10 mouse cellular contexts compared by ENCODE assay signal in genomic region chr5:21434148-21434929, GRCm38 (mm10). TPM values are rescaled to one million over a fixed set of nuclear protein-coding genes. Genes with fewer than 3 reads are reported as not detected.
A peak's percentile ranks its signal among the peaks of the same experiment; 100 is the strongest.
DNase-seq lines count a peak whose midpoint lies in the region; ATAC-seq and TF ChIP-seq lines count a peak whose summit lies in the region.
"Had no signal": no experiment of that assay in that cellular context is flagged by ENCODE, and none has a peak within 500 bp of the region (broad histone marks: within the 10 kb centered on the region; RNA-seq: fewer than 3 reads in every experiment).

No protein-coding gene starts in this region.

- TF ChIP-seq CTCF in layer of hippocampus, adult 2 months (conservative IDR thresholded peaks at IDR 0.05), result peak; percentile 86
- no peak for TF ChIP-seq CTCF in thymus, adult 2 months (IDR thresholded peaks at IDR 0.05; ENCODE audit: borderline replicate concordance, control insufficient read depth, extremely low read depth, insufficient read depth, low read length, poor library complexity)

- no peak overlapping the region for H3K27ac ChIP-seq in layer of hippocampus, adult 2 months
- H3K27ac ChIP-seq in limb, embryonic 12.5 days, result no peak overlapping the region
- H3K27ac ChIP-seq in thymus, adult 2 months (ENCODE audit: control insufficient read depth, insufficient read depth, low read length), result no peak overlapping the region
- no peak overlapping the region for H3K27ac ChIP-seq in kidney, embryonic 15.5 days
- H3K27ac ChIP-seq: embryonic facial prominence, embryonic 13.5 days; macrophage had no signal

- no peaks in the 10 kb centered on the region for H3K9me3 ChIP-seq in limb, embryonic 12.5 days
- no peaks in the 10 kb centered on the region for H3K9me3 ChIP-seq in kidney, embryonic 15.5 days (replicated peaks)
- H3K9me3 ChIP-seq: embryonic facial prominence, embryonic 13.5 days had no signal

- 60% methylated on average over 11 of the region's 11 CpGs for WGBS in limb, embryonic 12.5 days
- WGBS in thymus, adult 2 months, result 82% methylated on average over 11 of the region's 11 CpGs
- WGBS in kidney, embryonic 15.5 days, result 63% methylated on average over 11 of the region's 11 CpGs

- no peak overlapping the region for H3K4me3 ChIP-seq in layer of hippocampus, adult 2 months
- no peak overlapping the region for H3K4me3 ChIP-seq in limb, embryonic 12.5 days (replicated peaks)
- no peak overlapping the region for H3K4me3 ChIP-seq in thymus, adult 2 months (ENCODE audit: control insufficient read depth, insufficient read depth, low read length)
- no peak overlapping the region for H3K4me3 ChIP-seq in kidney, embryonic 15.5 days (replicated peaks)
- H3K4me3 ChIP-seq: embryonic facial prominence, embryonic 13.5 days had no signal

- H3K27me3 ChIP-seq in limb, embryonic 12.5 days, result no peaks in the 10 kb centered on the region
- no peaks in the 10 kb centered on the region for H3K27me3 ChIP-seq in thymus, adult 2 months (ENCODE audit: control insufficient read depth, insufficient read depth, low read length)
- no peaks in the 10 kb centered on the region for H3K27me3 ChIP-seq in kidney, embryonic 15.5 days
- H3K27me3 ChIP-seq: embryonic facial prominence, embryonic 13.5 days had no signal

- no peak overlapping the region for H3K4me2 ChIP-seq in limb, embryonic 12.5 days
- no peak overlapping the region for H3K4me2 ChIP-seq in kidney, embryonic 15.5 days
- H3K4me2 ChIP-seq: embryonic facial prominence, embryonic 13.5 days had no signal

- peak; percentile 68; the same call in 1 of the 2 replicates for ATAC-seq in limb, embryonic 12.5 days (ENCODE audit: insufficient number of reproducible peaks, insufficient read depth, low FRiP score, low TSS enrichment, low read depth)
- ATAC-seq in kidney, embryonic 15.5 days (replicated peaks; ENCODE audit: low FRiP score), result no peak

- H3K4me1 ChIP-seq in limb, embryonic 12.5 days (replicated peaks), result 0 out of 2 replicates have a peak, but pooled peaks cover 4% of the 10 kb centered on the region
- no peaks in the 10 kb centered on the region for H3K4me1 ChIP-seq in thymus, adult 2 months (replicated peaks; ENCODE audit: control insufficient read depth, insufficient read depth, low read length)
- H3K4me1 ChIP-seq in kidney, embryonic 15.5 days, result no peaks in the 10 kb centered on the region

- no peak overlapping the region for H3K9ac ChIP-seq in limb, embryonic 12.5 days (replicated peaks)
- H3K9ac ChIP-seq in kidney, embryonic 15.5 days, result no peak overlapping the region
- H3K9ac ChIP-seq: embryonic facial prominence, embryonic 13.5 days had no signal

- peak; percentile 27 to 28 for DNase-seq in layer of hippocampus, adult 2 months (ENCODE audit: low spot score in 2 of 2)
- DNase-seq in layer of hippocampus, postnatal 36 days, result no peak
- peak; percentile 76 for DNase-seq in adipocyte (ENCODE audit: low spot score)
- peak; percentile 79 to 84 for DNase-seq in cerebellum, postnatal 25 days
- no peak for DNase-seq in spleen, postnatal 36 days (ENCODE audit: low spot score in 2 of 2)
- no peak for DNase-seq in thymus, adult 2 months

- TF ChIP-seq POLR2A in thymus, adult 2 months (IDR thresholded peaks at IDR 0.05; ENCODE audit: control insufficient read depth, extremely low read depth, insufficient read depth, low read length, poor library complexity), result no peak

- H3K36me3 ChIP-seq in limb, embryonic 12.5 days, result no peaks in the 10 kb centered on the region
- no peaks in the 10 kb centered on the region for H3K36me3 ChIP-seq in thymus, adult 2 months (ENCODE audit: control insufficient read depth, insufficient read depth, low read length)
- no peaks in the 10 kb centered on the region for H3K36me3 ChIP-seq in kidney, embryonic 15.5 days
- H3K36me3 ChIP-seq: embryonic facial prominence, embryonic 13.5 days had no signal

RNA-seq across cellular contexts. Expression of gene Fam185a, which starts 9.6 kb away (rescaled TPM):
- 10 to 100 TPM; 12.1 to 13.2 TPM for total RNA-seq in layer of hippocampus, adult 2 months (2021)
- 10 to 100 TPM; 12.3 to 13.2 TPM for total RNA-seq in layer of hippocampus, postnatal 36 days (2021)
- 5.5 and 5.7 TPM in 2 replicates for polyA plus RNA-seq in limb, embryonic 12.5 days (2016; fragmentation: Nextera tagmentation; extraction: Ambion mirVana)
- polyA plus RNA-seq in thymus, adult 2 months (2012; rRNA removed), result 1.7 and 1.8 TPM in 2 replicates
- polyA plus RNA-seq in kidney, embryonic 15.5 days (2015; fragmentation: Nextera tagmentation; extraction: Ambion mirVana), result 6.2 and 6.4 TPM in 2 replicates

RNA-seq across cellular contexts. Expression of gene Ccdc146, which starts 9.9 kb away (rescaled TPM):
- total RNA-seq in layer of hippocampus, adult 2 months (2021), result under 1 TPM; 0.20 to 0.28 TPM
- total RNA-seq in layer of hippocampus, postnatal 36 days (2021), result under 1 TPM; 0.15 to 0.51 TPM
- polyA plus RNA-seq in limb, embryonic 12.5 days (2016; fragmentation: Nextera tagmentation; extraction: Ambion mirVana), result 0.06 TPM in 1 of 2 replicates, not detected in the other
- 0.05 TPM in 1 of 2 replicates, not detected in the other for polyA plus RNA-seq in thymus, adult 2 months (2012; rRNA removed)
- polyA plus RNA-seq in kidney, embryonic 15.5 days (2015; fragmentation: Nextera tagmentation; extraction: Ambion mirVana), result not detected in 2 replicates
- polyA plus RNA-seq: embryonic facial prominence, embryonic 13.5 days; macrophage had no signal

Comparison
In these comparisons a context has a peak if more than half of its experiments do, and no peak if none do; other contexts are left out.
1. DNase-seq: peak in layer of hippocampus, adult 2 months (2 of 2), adipocyte (single experiment) and cerebellum, postnatal 25 days (2 of 2); none in layer of hippocampus, postnatal 36 days (0 of 2), spleen, postnatal 36 days (0 of 2) and thymus, adult 2 months (single experiment).